Mouse (Mus musculus) neural tube, embryonic 10.5 days (tissue): ENCODE data around the gene Vangl1.
"Not testable (repeated sequence)": the region's sequence is repeated elsewhere in the genome, so short reads cannot be mapped to it uniquely, and the experiment has no call there.

Source experiments
- DNase-seq: peaks from one replicate; pipeline ENCODE4 v3.0.0-alpha.2; 2017; ENCODE audit warnings: low spot score; ENCODE audit errors: extremely low spot score

Vangl1 gene

GRCm38 (mm10) chr3:102174118-102174865 lies 30.2 kb downstream of the Vangl1 start:
- DNase-seq, result no peak

GRCm38 (mm10) chr3:102169197-102169905 lies 35.1 kb downstream of the Vangl1 start:
- DNase-seq, result no peak

- no peak for DNase-seq
Measured at GRCm38 (mm10) chr3:102167555-102168210, 36.8 kb downstream of the Vangl1 start.

- DNase-seq, result no peak
Measured at GRCm38 (mm10) chr3:102166794-102167193, 37.7 kb downstream of the Vangl1 start.

GRCm38 (mm10) chr3:102166287-102166620 lies 38.2 kb downstream of the Vangl1 start:
- no peak for DNase-seq

GRCm38 (mm10) chr3:102165536-102166286 lies 38.8 kb downstream of the Vangl1 start:
- no peak for DNase-seq

GRCm38 (mm10) chr3:102164911-102165310 lies 39.6 kb downstream of the Vangl1 start:
- DNase-seq, result no peak

GRCm38 (mm10) chr3:102163861-102164260 lies 40.6 kb downstream of the Vangl1 start:
- not testable (repeated sequence) for DNase-seq

GRCm38 (mm10) chr3:102159423-102160325 lies 44.8 kb downstream of the Vangl1 start:
- DNase-seq, result no peak

- DNase-seq, result no peak
Measured at GRCm38 (mm10) chr3:102158759-102159422, 45.6 kb downstream of the Vangl1 start.

- no peak for DNase-seq
Measured at GRCm38 (mm10) chr3:102157652-102158051, 46.8 kb downstream of the Vangl1 start.

- DNase-seq, result no peak
Measured at GRCm38 (mm10) chr3:102156737-102157136, 47.8 kb downstream of the Vangl1 start.

- DNase-seq, result no peak
Measured at GRCm38 (mm10) chr3:102154107-102154506, 50.4 kb downstream of the Vangl1 start.

GRCm38 (mm10) chr3:102152872-102153271 lies 51.6 kb downstream of the Vangl1 start:
- DNase-seq, result no peak

GRCm38 (mm10) chr3:102152471-102152870 lies 52.0 kb downstream of the Vangl1 start:
- DNase-seq, result no peak

GRCm38 (mm10) chr3:102151850-102152249 lies 52.6 kb downstream of the Vangl1 start:
- no peak for DNase-seq

GRCm38 (mm10) chr3:102149941-102150340 lies 54.6 kb downstream of the Vangl1 start:
- DNase-seq, result peak; percentile 45

GRCm38 (mm10) chr3:102147189-102147588 lies 57.3 kb downstream of the Vangl1 start:
- no peak for DNase-seq

- no peak for DNase-seq
Measured at GRCm38 (mm10) chr3:102146428-102146827, 58.1 kb downstream of the Vangl1 start.
